ENCODE assay signal across 11 mouse cellular contexts in the genomic region with DNA sequence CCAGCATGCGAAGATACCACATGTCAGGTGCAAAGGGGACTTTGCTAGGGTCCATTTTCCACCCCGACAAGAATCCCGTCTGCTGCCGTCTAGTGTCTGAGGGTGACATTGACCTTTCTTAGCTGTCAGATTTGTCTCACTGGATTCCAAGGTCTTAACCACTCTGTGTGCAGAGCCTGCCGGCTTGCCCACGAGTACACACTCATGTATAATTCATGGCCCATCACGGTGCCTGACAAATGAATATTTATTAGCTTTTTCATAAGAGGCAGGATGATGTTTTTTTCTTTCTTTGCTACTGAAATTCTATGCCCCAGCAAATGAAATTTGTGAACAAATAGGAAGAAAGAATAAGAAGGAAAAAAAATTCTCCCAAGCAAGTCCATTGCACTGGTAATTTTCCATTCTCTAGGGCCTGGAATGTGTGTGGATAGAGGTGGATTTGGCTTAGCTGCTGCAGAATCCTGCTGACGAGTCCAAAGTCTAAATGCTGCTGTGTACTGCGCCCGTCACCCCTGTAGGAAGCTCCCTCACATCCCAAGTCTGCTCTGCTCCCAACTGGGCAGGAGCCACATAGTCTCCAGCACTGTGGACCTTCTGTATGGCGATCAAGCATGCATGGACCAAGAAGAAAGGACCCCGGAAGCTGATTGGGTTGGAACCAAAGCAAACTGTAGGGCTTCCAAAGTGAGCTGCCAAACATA.
A peak's percentile ranks its signal among the peaks of the same experiment; 100 is the strongest.
DNase-seq lines count a peak whose midpoint lies in the region; ATAC-seq and TF ChIP-seq lines count a peak whose summit lies in the region.
"Had no signal": no experiment of that assay in that cellular context is flagged by ENCODE, and none has a peak within 500 bp of the region (broad histone marks: within the 10 kb centered on the region; RNA-seq: fewer than 3 reads in every experiment).

No protein-coding gene starts in this region.

- 22% methylated on average over 12 of the region's 12 CpGs for whole genome bisulfite sequencing in forebrain, postnatal 0 days
- 27% methylated on average over 12 of the region's 12 CpGs for WGBS in midbrain, embryonic 11.5 days
- 75% methylated on average over 12 of the region's 12 CpGs for WGBS in embryonic facial prominence, embryonic 10.5 days

- TF ChIP-seq CTCF in forebrain, postnatal 0 days (IDR thresholded peaks at IDR 0.05; ENCODE audit: low read depth), result peak; percentile 50

- H3K27ac ChIP-seq in forebrain, postnatal 0 days (ENCODE audit: low read depth, low read length), result peak overlapping the region; percentile 58
- peak overlapping the region; percentile 64 for H3K27ac ChIP-seq in midbrain, embryonic 11.5 days (ENCODE audit: low read depth, low read length)
- H3K27ac ChIP-seq in embryonic facial prominence, embryonic 10.5 days (replicated peaks), result no peak overlapping the region
- H3K27ac ChIP-seq: embryonic facial prominence, embryonic 12.5 days; limb, embryonic 10.5 days had no signal

- DNase-seq in frontal cortex, postnatal 36 days (ENCODE audit: low spot score in 2 of 2), result peak; percentile 21 to 26
- DNase-seq in frontal cortex, postnatal 14 days (ENCODE audit: low spot score in 2 of 2), result no peak
- peak; percentile 37 for DNase-seq in R1 (ENCODE audit: low read depth, low spot score)
- peak; percentile 59 for DNase-seq in forebrain, postnatal 0 days
- peak; percentile 90 for DNase-seq in midbrain, embryonic 11.5 days (ENCODE audit: low spot score, missing footprints)
- no peak for DNase-seq in urinary bladder, postnatal 4 days (ENCODE audit: low spot score in 2 of 2)
- DNase-seq in embryonic facial prominence, embryonic 10.5 days (ENCODE audit: low spot score), result no peak
- DNase-seq in spleen, postnatal 4 days (ENCODE audit: low spot score in 2 of 2), result no peak

- peak; percentile 77 for ATAC-seq in forebrain, postnatal 0 days
- peak; percentile 92 for ATAC-seq in midbrain, embryonic 11.5 days (ENCODE audit: low FRiP score)
- ATAC-seq: lung, postnatal 0 days had no signal

- 0 out of 2 replicates have a peak, but pooled peaks cover 6% of the 10 kb centered on the region for H3K4me1 ChIP-seq in forebrain, postnatal 0 days (ENCODE audit: insufficient read depth)
- H3K4me1 ChIP-seq in midbrain, embryonic 11.5 days (ENCODE audit: control insufficient read depth, insufficient read depth, low read length), result peaks cover 16% of the 10 kb centered on the region
- 0 out of 2 replicates have a peak, but pooled peaks cover 4% of the 10 kb centered on the region for H3K4me1 ChIP-seq in embryonic facial prominence, embryonic 10.5 days
- H3K4me1 ChIP-seq: embryonic facial prominence, embryonic 12.5 days; limb, embryonic 10.5 days had no signal

- H3K27me3 ChIP-seq in forebrain, postnatal 0 days (ENCODE audit: insufficient read depth, low read length), result no peaks in the 10 kb centered on the region
- H3K27me3 ChIP-seq in midbrain, embryonic 11.5 days (ENCODE audit: control insufficient read depth, insufficient read depth, low read length), result no peaks in the 10 kb centered on the region
- H3K27me3 ChIP-seq in embryonic facial prominence, embryonic 10.5 days (replicated peaks; ENCODE audit: low read depth, poor library complexity, severe bottlenecking), result no peaks in the 10 kb centered on the region
- H3K27me3 ChIP-seq: embryonic facial prominence, embryonic 12.5 days had no signal

- H3K9ac ChIP-seq in forebrain, postnatal 0 days, result no peak overlapping the region
- H3K9ac ChIP-seq in midbrain, embryonic 11.5 days (ENCODE audit: low read length), result no peak overlapping the region
- H3K9ac ChIP-seq: embryonic facial prominence, embryonic 12.5 days had no signal

- no peaks in the 10 kb centered on the region for H3K9me3 ChIP-seq in forebrain, postnatal 0 days (ENCODE audit: low read length)
- H3K9me3 ChIP-seq in midbrain, embryonic 11.5 days (ENCODE audit: control insufficient read depth, low read length), result no peaks in the 10 kb centered on the region
- H3K9me3 ChIP-seq in embryonic facial prominence, embryonic 10.5 days, result no peaks in the 10 kb centered on the region
- H3K9me3 ChIP-seq: embryonic facial prominence, embryonic 12.5 days; limb, embryonic 10.5 days had no signal

- no peaks in the 10 kb centered on the region for H3K36me3 ChIP-seq in forebrain, postnatal 0 days (ENCODE audit: insufficient read depth)
- no peaks in the 10 kb centered on the region for H3K36me3 ChIP-seq in midbrain, embryonic 11.5 days (ENCODE audit: control insufficient read depth, insufficient read depth, low read length)
- H3K36me3 ChIP-seq in embryonic facial prominence, embryonic 10.5 days (replicated peaks), result no peaks in the 10 kb centered on the region
- H3K36me3 ChIP-seq: embryonic facial prominence, embryonic 12.5 days; limb, embryonic 10.5 days had no signal

- H3K4me3 ChIP-seq in forebrain, postnatal 0 days (ENCODE audit: low read depth, low read length), result no peak overlapping the region
- H3K4me3 ChIP-seq in midbrain, embryonic 11.5 days (ENCODE audit: low read depth, low read length), result no peak overlapping the region
- no peak overlapping the region for H3K4me3 ChIP-seq in embryonic facial prominence, embryonic 10.5 days
- H3K4me3 ChIP-seq: embryonic facial prominence, embryonic 12.5 days; limb, embryonic 10.5 days had no signal

- no peak overlapping the region for H3K4me2 ChIP-seq in forebrain, postnatal 0 days (ENCODE audit: low read depth)
- H3K4me2 ChIP-seq in midbrain, embryonic 11.5 days, result no peak overlapping the region; the same call in 1 of the 2 replicates
- H3K4me2 ChIP-seq: embryonic facial prominence, embryonic 12.5 days had no signal

Comparison
In these comparisons a context has a peak if more than half of its experiments do, and no peak if none do; other contexts are left out.
1. DNase-seq: peak in frontal cortex, postnatal 36 days (2 of 2), R1 (single experiment), forebrain, postnatal 0 days (single experiment) and midbrain, embryonic 11.5 days (single experiment); none in frontal cortex, postnatal 14 days (0 of 2), urinary bladder, postnatal 4 days (0 of 2), embryonic facial prominence, embryonic 10.5 days (single experiment) and spleen, postnatal 4 days (0 of 2).